Mouse (Mus musculus): ENCODE measurements at regions not wholly inside any gene's neighbourhood (a gene's known extent, or its start where the extent isn't known, plus 50 kb on each side); places are given as distances from the start of the nearest gene placed in this dataset.

DNA sequence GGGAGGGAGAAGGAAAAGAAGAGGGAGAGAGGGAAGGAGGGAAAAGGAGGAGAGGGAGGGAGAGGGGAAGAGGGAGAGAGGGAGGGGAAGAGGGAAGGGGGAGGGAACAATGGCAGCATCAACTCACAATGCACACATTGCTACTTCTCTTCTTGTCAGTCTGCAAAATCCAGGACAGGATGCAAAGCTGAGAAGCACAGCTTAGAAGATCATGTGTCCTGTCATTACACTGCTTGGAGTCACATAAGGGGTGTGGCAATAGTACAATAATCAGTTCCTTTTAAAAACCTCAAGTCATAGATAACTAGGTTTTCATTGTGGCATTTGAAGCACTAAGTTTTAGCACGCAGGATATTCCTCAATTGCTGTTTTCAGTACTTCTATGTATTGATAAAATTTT is 132.2 kb downstream of the Nsun3 start:
- TF ChIP-seq EP300 (IDR thresholded peaks at IDR 0.05; ENCODE audit: low read depth in 1 of 2, low read length in 2 of 2): no peak
- TF ChIP-seq CTCF (IDR thresholded peaks at IDR 0.05 in 2 of 3, conservative IDR thresholded peaks at IDR 0.05 in 1 of 3; ENCODE audit: control insufficient read depth in 1 of 3, insufficient read depth in 1 of 3, low read depth in 2 of 3, low read length in 3 of 3, poor library complexity in 1 of 3, severe bottlenecking in 1 of 3): no peak
- no peak for TF ChIP-seq ZMIZ1 (IDR thresholded peaks at IDR 0.05; ENCODE audit: low read depth, low read length)
- TF ChIP-seq GABPA (IDR thresholded peaks at IDR 0.05; ENCODE audit: low read depth, low read length): no peak
- no peak for TF ChIP-seq POLR2A (IDR thresholded peaks at IDR 0.05; ENCODE audit: control insufficient read depth in 1 of 2, insufficient read depth in 1 of 2, low read depth in 1 of 2, low read length in 2 of 2, poor library complexity in 1 of 2)
- no peak for TF ChIP-seq ZKSCAN1 (IDR thresholded peaks at IDR 0.05; ENCODE audit: low read depth, low read length)
- no peak for TF ChIP-seq POLR2AphosphoS5 (IDR thresholded peaks at IDR 0.05; ENCODE audit: borderline replicate concordance, low read depth, low read length)
- no peak for TF ChIP-seq MAZ (IDR thresholded peaks at IDR 0.05; ENCODE audit: low read depth, low read length)
- TF ChIP-seq NRF1 (IDR thresholded peaks at IDR 0.05; ENCODE audit: insufficient read depth, low read depth, low read length, poor library complexity, severe bottlenecking): no peak
- no peak for TF ChIP-seq ELF1 (IDR thresholded peaks at IDR 0.05; ENCODE audit: low read depth, low read length)
- TF ChIP-seq ZNF384 (IDR thresholded peaks at IDR 0.05; ENCODE audit: low read depth, low read length): no peak
- TF ChIP-seq SIN3A (IDR thresholded peaks at IDR 0.05; ENCODE audit: low read length): no peak
- no peak for TF ChIP-seq USF1 (IDR thresholded peaks at IDR 0.05; ENCODE audit: low read depth, low read length)
